Mouse (Mus musculus) thymus, adult 2 months (tissue): Measurements from ENCODE around the gene Acer1.

Experiments used
- CTCF ChIP-seq: fragments of 200-500 bp; IDR thresholded peaks from 2 replicates; pipeline ENCODE4 v1.5.1; 2012; ENCODE audit warnings: mild to moderate bottlenecking, control low read depth, low read length, moderate library complexity, borderline replicate concordance; ENCODE audit not compliant: control insufficient read depth, poor library complexity, insufficient read depth; ENCODE audit errors: extremely low read depth
- POLR2A ChIP-seq: fragments of 200-500 bp; IDR thresholded peaks from 2 replicates; pipeline ENCODE4 v1.6.1; 2012; ENCODE audit warnings: mild to moderate bottlenecking, low read length, control low read depth, moderate library complexity; ENCODE audit not compliant: control insufficient read depth, poor library complexity, insufficient read depth; ENCODE audit errors: extremely low read depth

- no peak for TF ChIP-seq CTCF
- no peak for TF ChIP-seq POLR2A
Observed at GRCm38 (mm10) chr17:56969321-56969720, 12.6 kb downstream of the Acer1 start.
